Mouse (Mus musculus) neural tube, embryonic 10.5 days (tissue): ENCODE results near the gene H2-M5.

Experiments
- DNase-seq: peaks from one replicate; pipeline ENCODE4 v3.0.0-alpha.2; 2017; ENCODE audit warnings: low spot score; ENCODE audit errors: extremely low spot score

Gene H2-M5

DNA sequence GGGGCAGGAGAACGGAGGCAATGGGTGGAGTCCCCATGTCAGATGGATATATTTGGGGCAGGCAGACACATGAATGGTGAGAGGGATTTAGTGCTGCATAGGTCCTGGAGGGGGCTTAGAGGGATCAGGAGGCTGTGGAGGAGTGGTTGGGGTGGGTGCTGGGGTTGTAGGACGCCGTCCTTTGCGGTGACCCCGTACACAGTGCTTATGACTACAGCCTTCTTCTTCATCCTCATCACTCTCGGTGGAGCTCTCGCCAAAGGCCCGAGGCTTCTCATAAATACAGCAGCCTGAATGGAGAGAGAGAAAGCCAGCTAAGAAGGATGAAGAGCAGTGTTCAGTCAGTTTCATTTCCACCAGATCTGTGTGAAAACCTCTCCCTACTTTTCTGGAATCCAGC is 40.1 kb downstream of the H2-M5 start:
- no peak for DNase-seq

DNA sequence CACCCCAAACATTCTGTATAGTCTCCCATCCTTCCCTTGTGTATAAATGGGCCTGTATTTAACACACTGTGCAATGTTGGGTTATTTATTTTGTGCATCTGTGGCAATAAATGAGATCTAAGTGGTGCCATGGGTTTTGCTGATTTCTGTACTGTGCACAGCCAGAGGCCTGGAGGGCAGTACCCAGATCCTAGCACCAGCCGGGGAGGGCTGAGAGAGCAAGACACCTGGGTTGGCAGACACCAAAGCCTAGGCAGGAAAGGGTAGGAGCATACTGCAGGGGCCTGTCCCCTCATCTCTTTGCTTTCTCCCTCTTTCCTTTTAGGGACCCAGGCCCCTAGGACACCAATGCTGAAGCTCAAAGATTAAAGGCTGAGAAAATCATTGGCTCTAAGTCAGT is 41.1 kb downstream of the H2-M5 start:
- DNase-seq: no peak

DNA sequence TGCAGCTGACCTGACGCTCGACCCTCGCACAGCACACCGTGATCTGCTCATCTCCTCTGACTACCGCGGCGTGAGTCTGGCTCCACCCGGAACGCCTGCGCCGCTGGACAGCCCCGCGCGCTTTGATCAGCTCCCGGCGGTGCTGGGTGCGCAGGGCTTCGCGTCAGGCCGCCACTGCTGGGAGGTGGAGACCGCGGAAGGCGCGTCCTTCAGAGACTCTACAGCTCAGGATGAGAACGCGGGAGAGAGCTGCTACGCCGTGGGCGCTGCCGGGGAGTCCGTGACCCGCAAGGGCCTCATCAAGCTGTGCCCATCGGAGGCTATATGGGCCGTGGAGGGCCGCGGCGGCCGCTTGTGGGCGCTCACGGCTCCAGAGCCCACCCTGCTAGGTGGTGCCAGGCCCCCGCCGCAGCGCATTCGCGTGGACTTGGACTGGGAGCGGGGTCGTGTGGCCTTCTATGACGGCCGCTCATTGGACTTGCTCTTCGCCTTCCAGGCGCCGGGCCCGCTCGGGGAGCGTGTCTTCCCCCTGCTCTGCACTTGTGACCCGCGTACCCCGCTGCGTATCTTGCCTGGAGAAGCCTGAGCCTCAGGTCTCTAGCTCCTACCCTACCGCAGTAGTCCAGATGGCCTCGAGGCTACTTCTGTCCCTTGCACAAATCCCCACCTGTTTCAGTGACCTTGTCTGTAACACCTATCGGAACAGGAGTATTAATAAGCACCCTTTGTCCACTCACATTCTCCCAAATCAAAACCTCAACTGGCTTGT is 42.1 kb downstream of the H2-M5 start:
- peak; percentile 73 for DNase-seq

DNA sequence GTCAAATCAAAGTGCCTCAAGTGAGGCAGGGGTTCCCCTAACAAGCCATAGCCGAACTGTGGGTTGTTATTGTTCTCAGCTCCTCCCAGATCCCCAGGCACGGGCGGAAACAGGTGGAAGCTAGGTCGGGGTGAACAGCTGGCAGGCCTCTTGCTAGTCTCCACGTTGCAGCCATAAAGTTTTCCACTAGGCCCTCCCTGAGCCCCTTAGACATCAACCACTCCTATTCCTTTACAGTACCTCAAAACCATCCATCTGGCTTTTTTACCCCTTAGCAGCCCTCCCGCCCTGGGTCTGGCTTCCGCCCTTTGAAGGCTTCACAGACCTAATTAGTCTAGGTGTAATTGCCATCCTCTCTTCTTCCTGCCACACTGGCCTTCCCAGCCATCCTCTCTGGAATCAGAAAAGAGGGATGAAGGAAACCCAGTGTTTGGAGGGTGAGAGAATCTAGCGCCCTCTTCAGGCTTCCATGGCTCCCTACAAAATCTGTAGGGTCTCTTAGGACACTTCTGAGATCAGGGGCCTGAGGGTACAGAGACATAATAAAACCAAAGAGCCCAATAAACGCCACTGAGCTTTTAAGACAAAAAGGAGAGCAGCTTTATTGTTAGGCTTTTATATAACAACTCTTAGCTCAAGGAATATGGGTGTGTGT is 45.1 kb downstream of the H2-M5 start:
- peak; percentile 29 for DNase-seq

DNA sequence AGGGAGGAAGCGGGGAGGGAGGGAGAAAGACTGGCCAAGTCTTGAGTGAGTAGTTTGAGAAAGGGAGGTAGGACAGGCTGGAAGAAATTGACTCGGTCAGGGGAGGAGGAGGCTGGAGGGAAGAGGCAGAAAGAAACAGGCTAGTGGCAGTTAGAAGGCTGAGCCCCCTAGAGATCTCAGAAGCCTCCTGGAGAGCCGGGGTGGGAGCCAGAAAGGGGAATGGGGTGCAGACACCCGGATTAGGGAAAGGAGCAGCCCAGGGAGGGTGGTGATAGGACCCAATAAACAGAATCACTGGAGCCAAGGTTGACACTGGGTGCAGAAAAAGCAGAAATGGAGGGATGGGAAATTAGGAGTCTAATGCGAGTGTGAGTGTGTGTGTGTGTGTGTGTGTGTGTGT is 45.6 kb downstream of the H2-M5 start:
- DNase-seq: no peak

DNA sequence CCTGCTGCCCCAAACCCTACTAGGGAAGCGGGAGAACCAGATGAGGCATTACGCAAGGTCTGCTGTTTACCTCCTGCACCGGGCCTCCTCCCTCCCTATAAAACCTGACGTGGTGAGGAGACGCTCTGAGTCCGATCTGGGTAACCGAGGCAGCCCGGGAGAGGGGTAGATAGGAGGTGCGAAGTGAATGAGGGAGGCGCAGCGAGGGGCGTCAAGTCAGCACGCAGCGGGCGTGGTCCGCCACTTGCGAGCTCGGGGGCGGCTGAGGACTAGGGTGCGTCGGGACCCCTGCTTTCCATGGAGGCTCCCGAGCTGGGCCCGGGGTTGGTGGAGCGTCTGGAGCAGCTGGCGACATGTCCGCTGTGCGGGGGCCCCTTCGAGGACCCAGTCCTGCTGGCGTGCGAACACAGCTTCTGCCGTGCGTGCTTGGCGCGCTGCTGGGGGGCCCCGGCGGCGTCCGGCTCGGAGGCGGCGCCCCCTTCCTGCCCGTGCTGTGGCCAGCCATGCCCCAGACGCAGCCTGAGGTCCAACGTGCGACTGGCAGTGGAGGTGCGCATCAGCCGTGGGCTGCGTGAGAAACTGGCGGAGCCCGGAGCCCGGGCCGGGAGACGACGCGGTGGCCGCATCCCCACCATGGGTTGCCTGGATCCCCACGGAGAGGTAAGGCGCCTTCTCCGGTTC is 46.4 kb downstream of the H2-M5 start, which contains the start of gene Rnf39:
Rnf39 (plus strand) TSS at position 128 of the 681 bp plus-strand sequence.
- DNase-seq: peak; percentile 50

DNA sequence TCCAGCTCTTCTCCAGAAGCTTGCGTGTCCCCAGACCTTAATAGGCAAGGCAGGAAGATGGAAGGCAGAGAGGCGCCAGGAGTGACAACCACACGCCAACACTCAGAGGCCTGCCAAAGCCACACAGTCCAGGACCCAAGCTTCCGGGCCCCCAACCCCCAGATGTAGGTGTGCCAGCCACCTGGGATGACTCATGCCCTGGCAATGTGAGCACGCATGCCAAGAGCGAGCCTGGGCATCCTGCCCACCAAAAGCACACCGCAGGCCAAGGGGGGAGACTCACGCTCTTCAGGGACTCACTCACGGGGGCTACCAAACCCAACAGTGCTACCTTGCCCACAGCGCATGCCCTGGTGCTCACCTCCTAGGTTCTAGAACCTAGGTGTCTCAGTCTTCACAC is 46.9 kb downstream of the H2-M5 start:
- DNase-seq: no peak

DNA sequence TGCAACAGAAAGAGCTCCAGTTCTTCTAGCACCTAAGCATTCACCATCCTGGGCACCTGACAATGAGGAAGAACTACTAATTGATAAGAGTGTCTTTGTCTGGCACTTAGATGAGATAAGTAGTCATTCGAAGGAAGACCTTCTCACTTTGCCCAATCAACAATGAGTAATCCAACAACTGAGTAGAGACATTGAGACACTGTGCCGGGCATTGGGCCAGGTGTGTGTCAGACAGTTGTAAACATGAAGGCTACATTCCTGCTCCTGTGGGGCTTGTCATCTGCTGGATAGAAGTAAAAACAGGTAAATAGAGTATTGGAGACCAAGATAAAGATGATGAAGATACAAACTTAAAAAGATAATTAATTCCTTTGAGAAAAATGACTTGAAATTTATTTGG is 51.3 kb downstream of the H2-M5 start:
- DNase-seq: no peak
